Mouse (Mus musculus): ENCODE results near the gene Zdhhc21.

Zdhhc21 gene

DNA sequence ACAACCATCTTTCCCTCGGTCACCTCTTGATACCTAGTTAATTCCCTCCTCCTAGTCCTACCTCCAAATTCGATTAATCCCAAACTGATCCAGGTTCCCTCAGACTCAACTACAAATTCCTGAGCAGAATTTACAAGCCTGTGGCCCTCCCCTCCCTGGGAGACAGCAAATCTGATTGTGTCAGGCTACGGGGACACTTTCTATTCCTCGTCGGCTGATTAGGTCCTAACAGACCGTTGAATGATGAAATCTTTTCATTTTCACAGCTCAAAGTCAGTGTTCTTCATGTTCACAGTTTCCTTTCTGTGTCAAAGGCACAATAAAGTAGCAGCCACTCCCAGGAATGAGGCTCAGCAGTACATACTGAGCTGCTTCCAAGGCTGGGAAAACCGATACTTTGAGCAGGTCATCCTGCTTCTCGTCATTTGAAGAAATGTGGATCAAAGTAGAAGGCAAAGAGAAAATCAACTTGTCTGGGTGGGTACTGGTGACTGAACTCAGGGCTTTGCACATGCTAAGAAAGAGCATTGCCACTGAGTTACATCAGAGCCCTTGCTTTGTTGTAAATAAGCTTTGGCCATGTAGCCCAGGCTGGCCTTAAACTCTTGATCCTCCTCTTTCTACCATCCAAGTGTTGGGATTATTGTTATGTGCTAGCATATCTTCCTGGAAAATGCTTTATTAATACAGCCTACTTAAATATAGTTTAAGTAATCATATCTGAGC is 5.4 kb upstream of the Zdhhc21 start:
- in situ Hi-C loops (cut with MboI, MseI), result no loop called here

DNA sequence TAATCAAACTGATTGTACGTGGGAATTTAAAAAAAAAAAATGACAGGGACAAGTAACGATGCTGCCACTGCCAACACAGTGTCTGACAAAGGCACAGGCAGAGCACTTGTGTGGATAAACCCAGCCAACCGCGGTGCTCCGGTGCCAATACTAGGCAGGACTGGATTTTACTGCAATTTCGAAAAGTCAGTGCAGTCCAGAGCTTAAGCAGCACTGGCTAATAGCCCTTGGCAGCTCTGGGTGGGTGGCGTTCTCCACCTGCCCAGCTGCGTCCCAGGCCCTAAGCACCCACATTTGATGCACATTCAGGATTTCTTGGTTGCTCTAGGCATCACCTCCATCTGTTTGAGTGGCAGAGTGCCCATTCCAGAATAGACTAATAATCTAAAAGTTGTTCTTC is 3.6 kb upstream of the Zdhhc21 start:
- in situ Hi-C loops (cut with MboI, MseI), result no loop called here

DNA sequence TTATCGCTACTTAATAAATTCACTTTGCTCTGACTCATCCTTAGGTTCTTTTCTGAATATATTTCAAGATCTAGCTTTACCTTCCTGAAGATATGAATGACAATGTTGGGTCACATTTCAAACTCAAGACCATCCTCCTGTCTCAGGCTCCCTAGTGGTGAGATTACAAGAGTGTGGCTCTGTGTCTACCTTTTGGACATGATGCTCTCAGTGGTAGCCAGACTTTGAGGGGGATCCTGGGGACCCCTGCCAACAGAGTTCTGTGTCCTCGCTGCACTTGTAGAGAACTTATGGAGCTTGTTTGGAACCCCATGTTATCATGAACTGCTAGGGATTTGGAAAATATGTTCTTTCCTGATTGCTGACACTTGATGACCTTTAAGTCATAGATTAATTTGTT is 1.7 kb upstream of the Zdhhc21 start:
- in situ Hi-C loops (cut with MboI, MseI), result no loop called here

DNA sequence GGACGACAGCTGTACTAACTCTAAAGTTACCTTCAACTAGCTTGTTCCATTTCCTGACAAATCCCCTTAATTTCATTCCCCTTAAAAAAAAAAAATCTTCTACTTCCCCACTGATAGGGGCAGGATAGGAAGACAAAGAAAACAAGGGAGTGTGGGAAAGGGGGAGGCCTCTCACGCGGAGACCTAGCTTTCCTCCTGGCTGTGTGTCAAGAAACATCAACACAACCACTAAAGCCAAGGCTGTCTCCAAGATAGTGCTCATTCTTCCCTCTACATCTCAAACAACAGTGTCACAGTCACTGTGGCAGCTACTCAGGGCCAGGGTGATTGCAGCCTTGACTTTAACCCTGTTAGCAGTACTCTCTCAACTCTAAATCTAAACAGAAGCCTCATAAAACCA is 808 bp upstream of the Zdhhc21 start:
- in situ Hi-C loops (cut with MboI, MseI), result no loop called here

DNA sequence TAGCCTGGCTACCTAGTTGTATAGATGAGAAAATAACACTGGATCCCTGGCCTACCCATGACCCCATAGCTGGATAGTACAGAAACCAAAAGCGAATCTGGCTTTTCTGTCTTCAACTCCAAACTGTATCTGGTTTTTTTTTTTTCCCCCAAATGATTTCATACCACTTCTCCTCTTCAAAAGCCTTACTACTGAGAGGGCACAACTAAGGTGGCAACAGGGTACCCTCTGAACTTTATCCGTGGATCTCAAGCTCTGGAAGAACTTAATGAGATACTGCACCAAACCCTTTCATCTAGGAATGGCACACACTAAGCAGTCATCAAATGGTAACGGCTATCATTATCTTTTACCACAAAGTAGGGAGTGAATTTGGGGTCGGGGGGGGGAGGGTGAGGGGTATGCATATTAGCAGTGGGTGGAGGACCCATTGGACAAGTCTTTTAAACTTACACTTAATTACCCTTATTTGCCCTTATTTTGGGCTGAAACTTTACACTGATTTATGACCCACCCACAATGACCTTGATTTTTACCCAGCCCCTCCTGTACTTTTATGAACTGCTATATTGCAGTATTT is 1.2 kb downstream of the Zdhhc21 start:
- in situ Hi-C loops (cut with MboI, MseI), result no loop called here

DNA sequence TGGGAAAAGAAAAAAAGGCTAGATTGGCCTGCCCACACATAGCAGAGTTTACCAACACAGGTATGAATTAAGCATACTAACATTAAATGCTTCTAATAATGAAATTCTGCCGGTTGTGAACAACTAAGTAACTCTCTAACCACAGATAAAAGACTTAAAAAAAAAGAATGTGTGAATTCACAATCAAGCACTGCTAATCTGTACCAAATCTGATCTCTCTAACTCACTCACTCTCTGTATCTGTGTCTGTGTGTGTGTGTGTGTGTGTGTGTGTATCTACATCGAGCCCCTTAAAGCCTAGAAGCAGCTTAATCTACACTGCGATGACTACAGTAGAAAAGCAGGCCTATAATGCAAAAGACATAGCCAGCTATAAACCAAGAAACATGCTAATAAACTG is 2.8 kb downstream of the Zdhhc21 start:
- in situ Hi-C loops (cut with MboI, MseI), result no loop called here

DNA sequence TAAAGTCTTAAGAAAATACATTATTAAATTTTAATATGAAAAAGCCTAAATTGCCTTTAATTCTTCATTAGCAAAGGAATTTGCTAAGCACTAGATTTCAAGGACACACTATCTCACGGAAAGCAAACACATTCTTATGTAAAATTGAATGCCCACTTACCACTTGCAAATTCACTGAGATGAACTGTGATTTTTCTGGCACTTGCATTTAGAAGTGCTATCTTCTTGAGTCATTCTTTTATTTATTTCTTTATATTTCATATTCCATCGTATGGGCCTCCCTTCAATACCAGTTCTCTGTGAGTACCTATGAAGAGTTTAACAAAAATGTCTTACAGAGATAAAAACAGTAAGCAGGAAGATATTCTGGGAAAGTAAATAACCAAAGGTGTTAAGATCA is 5.9 kb downstream of the Zdhhc21 start:
- in situ Hi-C loops (cut with MboI, MseI), result no loop called here

DNA sequence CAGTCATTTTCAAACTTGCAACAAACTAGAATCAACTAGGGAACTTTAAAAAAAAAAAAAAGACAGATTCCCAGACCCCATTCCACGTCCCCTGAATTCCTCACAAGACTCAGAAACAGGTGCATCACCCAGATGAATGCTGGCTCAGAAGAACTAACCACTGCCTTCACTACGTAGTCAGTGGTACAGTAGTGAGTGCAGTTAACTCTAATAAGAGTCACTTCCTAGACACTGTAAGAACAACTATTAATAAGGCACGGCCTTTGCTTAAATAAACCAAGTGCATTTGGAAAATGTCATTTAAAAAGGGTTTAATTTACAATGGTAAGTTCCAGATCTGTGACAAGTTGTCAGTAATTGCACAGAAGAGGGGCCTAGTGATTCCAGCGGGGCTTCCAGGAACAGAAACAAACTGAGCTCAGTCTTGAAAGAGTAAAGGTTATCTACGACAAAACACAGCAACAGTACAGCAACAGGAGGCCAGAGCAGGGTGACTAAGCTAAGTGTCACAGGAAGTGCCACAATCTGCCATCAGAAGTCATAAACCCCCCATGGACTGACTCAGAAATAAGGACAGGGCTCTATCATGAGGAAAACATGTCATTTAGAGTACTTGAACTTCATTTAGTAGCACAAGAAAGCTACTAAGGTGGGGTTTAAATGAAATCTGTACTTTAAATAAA is 11.1 kb downstream of the Zdhhc21 start:
- in situ Hi-C loops (cut with MboI, MseI), result no loop called here

DNA sequence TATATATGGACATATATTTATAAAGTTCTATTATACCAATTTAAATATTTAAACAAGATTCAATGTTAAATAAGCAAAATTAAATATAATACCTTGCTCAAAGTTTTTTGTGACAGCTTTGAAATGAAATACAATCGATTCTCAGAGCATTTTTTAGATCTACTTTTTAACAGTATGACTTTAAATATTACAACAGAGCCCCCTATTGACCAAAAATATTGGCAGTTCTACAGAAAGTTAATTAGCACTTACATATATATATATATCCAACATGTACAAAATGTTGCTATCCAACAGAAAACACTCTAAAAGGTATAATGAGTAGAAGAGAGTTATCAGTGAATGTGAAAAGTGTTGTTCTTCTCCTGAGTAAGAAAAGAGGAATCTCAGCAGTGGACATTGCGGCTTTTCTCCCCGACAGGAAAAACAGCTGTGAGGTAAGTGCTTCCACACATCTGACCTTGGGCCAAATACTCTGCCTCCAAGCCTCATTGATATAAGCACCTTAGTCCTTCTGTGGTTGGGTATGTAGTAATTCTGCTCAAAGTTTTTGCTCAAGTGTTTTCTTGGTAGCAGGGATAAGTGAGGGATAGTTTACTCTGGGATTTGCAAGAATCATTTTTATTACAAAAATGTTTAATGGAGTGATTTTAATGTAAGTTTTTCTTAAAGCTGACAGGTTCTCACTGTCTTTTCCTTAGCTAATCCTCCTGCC is 22.1 kb downstream of the Zdhhc21 start:
- in situ Hi-C loops (cut with MboI, MseI), result no loop called here

DNA sequence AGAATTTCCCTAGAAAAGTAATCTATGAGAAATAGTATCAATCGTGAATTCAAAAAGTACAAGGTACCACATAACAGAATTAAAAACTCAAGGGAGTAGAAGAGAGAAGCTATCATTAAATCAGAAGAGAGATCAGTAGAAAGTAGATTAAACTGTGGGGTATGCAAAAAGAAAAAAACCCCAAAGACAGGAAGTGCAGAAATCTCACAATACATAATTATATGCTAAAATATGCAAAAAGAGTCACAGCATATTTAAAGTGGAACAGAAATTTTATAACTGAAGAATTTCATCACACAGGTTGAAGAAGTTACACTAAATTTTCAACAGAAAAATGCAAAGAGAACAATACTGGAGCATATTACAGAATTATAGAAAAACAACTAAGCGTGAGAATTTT is 28.6 kb downstream of the Zdhhc21 start:
- in situ Hi-C loops (cut with MboI, MseI), result no loop called here

DNA sequence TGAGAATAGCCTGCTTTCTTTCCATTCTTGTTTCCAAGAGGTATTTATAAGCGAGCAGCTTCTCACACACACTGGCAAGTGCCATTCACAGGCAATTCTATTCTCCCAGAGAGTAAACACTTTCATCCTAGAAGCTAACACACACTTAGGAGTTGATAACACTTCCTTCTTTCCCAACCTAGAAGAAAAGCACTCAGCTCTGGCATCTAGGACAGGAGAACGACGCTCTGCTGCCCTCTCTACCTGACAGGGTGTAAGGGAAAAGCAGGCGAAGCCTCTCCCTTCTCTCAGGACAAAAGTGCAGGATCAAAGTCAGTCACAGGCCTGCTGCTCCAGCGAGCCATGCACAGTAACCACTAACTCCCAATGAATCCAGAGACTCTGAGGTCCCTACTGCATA is 30.3 kb downstream of the Zdhhc21 start:
- in situ Hi-C loops (cut with MboI, MseI), result no loop called here

DNA sequence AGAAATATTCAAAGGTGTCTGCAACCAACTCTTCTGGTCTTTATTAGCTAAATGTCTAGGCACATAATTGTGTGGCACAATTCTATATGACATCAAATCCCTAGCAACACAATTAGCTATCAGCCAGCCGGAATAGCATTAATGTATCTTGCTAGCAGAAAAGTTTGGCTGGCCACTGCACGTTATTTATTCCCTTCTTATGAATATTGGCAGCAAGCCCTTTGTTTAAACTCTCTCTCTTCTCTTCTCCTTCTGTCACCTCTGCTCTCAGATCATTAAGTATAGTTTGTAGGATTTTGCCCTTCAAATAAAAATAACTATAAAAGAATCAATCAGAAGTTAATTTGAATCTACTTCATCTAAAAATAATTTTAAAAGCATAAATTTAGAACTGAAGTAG is 32.8 kb downstream of the Zdhhc21 start:
- in situ Hi-C loops (cut with MboI, MseI), result no loop called here

DNA sequence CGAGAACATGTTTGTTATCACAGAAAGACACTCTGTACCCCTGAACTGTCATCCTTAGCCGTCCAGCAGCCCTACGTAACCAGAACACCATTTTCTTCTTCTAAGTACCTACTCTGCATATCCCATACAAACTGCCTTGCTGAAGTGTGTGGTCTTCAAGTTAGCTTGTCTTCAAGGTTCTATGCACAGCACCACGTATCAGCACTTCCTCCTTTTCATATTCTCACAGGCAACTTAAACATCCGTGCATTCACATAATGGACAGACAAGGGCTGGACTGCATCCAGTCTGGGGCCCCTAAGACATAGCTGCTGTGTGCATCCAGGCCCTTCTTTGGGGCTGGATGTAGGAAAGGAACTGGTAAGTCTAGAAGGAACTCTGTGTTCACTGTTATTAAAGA is 41.9 kb downstream of the Zdhhc21 start:
- in situ Hi-C loops (cut with MboI, MseI), result no loop called here

DNA sequence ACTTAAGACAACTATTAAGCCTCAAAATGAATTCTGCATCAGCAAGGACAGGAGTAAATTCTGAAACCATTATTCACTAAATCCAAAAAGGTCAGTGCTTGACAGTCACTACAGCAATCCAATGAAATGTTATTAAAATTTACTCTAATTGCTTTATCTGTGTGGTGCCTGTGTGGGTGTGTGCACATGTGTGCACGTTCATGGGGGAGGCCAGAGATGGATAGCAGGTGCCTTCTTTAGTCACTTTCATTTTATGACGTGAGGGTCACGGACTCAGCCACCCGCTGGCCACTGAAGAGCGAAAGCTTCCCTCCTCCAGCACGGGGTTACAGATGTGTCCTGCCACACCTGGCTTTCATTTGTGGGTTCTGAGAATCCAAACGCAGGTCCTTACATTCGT is 43.4 kb downstream of the Zdhhc21 start:
- in situ Hi-C loops (cut with MboI, MseI), result no loop called here

DNA sequence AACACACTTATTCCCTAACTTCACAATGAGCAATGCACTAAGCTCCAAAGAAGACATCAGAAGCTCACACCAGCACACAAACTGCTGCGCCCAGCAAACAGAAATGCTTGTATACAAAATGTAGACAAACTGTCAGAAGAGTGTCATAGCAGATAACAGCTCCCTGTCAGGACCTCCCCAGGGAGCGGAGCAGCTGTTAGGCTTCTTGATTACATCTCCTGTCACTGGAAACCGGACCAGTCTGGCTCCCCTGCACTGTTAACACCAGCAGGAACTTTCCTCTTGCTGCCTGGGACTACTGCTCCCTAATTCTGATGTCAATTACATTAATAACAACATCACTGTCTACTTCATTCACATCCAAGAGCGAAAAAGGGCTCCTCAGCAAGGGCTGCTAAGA is 44.5 kb downstream of the Zdhhc21 start:
- in situ Hi-C loops (cut with MboI, MseI), result no loop called here

DNA sequence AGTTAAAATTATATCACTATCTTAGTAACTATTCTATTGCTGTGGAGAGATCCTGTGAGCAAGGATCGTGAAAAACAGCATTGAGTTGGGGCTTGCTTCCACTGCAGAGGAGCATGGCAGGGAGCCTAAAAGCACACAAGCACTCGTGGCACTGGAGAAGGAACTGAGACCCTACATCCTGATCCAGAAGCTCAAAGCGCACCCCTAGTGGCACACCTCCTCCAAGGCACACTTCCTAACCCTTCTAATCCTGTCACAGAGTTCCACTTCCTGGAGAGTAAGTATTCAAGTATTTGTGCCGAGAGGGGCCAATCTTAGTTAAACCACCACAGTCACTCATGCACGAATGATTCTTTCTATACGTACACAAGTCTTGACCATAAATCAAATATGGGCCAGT is 46.4 kb downstream of the Zdhhc21 start:
- in situ Hi-C loops (cut with MboI, MseI), result no loop called here

DNA sequence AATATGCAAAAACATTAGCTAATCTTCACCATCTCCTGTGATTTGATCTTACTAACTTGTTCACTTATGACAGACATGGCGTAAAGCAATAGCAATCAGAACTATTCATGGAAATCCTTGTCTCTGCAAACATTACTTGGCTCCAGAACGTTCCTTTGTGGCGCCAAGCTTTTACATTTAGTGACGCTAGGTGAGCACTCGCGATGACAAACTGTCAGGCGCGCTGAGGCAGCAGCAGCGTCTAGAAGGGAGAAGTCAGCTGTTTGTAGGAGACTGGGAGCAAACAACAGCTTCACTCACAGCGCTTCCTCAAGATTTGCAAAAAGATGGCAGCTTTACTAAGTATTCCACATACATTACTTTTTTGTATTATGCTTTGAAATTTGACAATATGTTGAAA is 51.9 kb downstream of the Zdhhc21 start:
- in situ Hi-C loops (cut with MboI, MseI), result no loop called here

DNA sequence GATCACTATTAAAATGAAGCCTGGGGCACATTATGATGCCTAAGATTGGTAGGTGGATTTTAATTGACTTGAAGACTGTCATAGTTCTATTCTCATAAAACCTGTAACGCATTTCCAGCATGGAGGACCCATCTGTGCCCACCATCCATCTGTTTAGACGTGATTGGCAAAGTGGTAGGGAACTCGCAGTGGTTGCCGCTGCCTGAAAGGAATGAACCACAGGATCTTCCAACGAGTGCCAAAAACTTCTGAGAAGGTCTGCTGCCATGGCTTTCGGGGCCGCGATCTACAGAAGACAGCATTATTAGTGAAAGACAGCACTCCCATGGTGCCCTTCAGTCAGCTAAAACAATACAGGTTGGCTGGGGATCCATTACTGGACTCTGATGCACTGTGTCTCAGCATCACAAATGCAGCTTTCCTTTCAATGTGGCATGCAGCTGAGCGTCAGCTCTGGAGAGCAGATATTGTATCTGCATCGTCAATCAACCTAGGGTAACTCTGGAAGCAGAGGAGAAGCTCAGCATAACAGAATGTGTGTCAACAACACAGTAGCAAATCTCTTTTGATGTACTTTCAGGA is 53.5 kb downstream of the Zdhhc21 start:
- in situ Hi-C loops (cut with MboI, MseI), result no loop called here

DNA sequence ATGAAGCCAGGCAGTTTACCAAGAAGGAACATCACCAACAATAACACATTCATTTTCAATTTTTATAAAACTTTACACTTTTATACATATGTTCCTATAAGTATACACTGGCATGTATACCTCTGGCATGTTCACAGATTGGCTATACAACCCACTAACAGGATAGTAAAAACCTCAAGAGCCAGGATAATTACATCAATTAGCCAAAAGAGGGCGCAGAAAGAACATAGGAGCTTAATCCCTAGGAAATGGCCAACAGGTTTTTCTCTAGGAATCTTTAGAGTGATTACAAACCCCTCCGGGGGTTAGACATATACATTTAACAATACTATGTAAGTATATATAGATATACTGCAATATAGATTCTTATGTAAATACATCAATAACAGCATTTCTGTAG is 55.7 kb downstream of the Zdhhc21 start:
- in situ Hi-C loops (cut with MboI, MseI), result no loop called here

DNA sequence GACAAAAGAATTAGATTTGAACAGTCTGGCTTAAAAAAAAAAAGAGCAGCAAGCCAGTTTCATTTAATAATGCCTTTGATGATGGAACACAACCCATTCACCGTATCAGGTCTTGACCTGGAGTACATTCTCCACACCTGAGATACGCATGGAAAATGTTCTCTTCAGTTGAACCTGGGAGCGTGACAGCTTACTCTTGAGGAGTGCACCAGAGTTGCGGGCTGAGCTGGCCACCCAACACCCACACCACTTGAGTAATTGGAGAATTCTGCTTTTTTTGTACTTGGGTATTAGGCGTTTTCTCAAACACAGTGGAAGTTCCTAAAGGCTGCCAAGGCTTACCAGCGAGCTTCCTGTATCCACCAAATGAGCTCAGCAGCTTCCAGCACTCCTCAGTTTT is 66.2 kb downstream of the Zdhhc21 start:
- in situ Hi-C loops (cut with MboI, MseI), result no loop called here

DNA sequence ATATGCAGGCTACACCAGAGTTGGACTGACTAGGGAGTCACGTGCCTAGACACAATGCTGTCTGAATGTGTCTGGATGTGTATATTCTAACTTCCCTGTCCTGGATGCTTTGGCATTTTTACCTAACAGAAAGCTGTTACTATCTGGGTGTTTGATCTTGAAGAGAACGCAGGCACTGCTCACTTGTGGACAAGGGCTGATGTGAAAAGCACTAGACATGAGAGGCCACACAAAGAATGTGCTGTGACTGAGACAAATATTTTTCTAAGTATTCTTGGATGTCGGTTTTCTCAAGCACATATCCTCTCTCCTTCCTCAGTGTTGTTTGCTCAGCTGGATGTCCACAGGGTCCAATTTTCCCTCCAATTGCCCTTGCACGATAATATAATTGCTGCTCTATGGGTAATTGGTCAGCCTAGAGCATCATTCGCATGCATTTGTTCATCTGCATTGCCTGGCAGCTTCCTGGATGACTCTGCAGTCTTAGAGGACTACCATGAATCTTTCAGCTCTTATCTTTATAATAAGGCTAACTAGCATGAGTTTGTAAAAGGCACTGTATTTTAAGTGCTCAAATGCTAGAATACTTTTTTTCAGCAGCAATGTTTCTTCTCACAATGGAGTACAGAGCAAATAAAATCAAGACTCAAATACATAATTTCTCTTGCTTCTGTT is 66.7 kb downstream of the Zdhhc21 start:
- in situ Hi-C loops (cut with MboI, MseI), result no loop called here

Measured in T-helper 2 cell (primary cell).